Mouse (Mus musculus) CD4-positive, CD25-positive, alpha-beta regulatory T cell, adult 4 months (primary cell): ENCODE measurements around the gene Prlr. TPM values are rescaled to one million over a fixed set of nuclear protein-coding genes. Genes with fewer than 3 reads are reported as not detected.

ENCODE experiments used
- ATAC-seq: one replicate; pipeline ENCODE4 v1.8.0; 2017
- polyA plus RNA-seq, 2 experiments: library from polyadenylated mRNA; unstranded; fragments of 100-300 nt; shearing (Covaris generic); gene quantifications; one replicate each; pipeline ENCODE4 v1.2.1; 2017

The Prlr gene
- polyA plus RNA-seq, 2 experiments from 2014 or later: 0.10 to 0.38 TPM

GRCm38 (mm10) chr15:10236812-10237211, 59.8 kb downstream of the Prlr start:
- peak; percentile 79 for ATAC-seq

GRCm38 (mm10) chr15:10238454-10238853, 61.4 kb downstream of the Prlr start:
- ATAC-seq: no peak

- ATAC-seq: no peak
Measured at GRCm38 (mm10) chr15:10240228-10240795, 63.3 kb downstream of the Prlr start.

GRCm38 (mm10) chr15:10242250-10242649, 65.2 kb downstream of the Prlr start:
- no peak for ATAC-seq

DNA sequence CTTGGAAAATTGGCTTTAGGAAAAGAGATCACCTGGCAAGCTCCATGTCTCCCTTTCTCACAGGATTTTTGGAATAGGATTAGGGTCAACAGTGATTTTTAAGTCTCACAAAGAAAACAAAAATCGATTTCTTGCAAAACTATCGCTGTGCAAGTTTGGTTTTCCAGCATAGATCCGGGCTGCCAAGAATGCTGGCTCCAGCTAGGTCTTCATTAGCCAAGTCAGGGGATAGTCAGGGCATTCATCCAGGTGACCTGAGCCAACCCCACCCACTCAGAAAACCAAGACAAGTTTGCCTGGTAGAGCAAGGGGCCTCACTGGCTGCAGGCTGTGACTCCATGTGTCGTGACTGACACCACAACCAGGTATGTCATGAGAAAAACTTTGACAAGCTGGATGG, 72.2 kb downstream of the Prlr start:
- ATAC-seq: no peak

GRCm38 (mm10) chr15:10250784-10251183, 73.7 kb downstream of the Prlr start:
- no peak for ATAC-seq

DNA sequence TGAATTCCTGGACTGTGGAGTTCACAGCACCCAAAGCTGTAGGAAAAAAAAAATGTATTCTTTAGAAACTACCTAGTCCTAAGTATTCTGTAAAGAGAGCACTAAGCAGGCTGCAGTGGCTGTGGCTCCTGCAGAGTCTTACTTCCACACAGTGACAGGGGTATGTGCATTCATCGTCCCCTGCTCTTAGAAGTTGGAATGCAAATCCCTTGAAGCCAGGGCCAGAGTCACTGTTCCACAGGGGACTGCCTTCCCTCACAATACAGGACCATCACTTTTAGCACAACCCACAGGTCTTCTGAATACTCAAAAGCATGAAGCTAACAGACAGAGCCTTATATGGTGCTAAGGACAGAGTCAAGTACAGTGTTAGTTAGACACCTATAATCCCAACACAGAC, 75.5 kb downstream of the Prlr start:
- ATAC-seq: no peak

GRCm38 (mm10) chr15:10262219-10262618, 85.2 kb downstream of the Prlr start:
- no peak for ATAC-seq

- no peak for ATAC-seq
Measured at GRCm38 (mm10) chr15:10262641-10263040, 85.6 kb downstream of the Prlr start.

DNA sequence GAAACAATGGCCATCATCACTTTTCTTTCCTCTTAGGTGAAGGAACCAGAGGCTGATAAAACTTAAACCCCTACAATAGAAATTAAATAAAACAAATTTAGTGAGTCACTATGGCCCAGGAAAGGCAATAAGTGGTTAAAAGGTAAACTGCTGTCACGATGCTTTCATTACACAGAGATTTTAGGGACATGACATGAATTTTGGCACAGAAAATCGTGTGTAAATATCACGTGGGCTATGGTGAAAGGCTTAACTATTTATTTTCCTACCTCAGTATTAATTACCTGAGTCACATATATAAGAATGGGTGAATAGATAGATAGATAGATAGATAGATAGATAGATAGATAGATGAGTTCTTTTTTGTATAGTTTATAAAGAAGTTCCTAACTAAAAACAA, 86.4 kb downstream of the Prlr start:
- no peak for ATAC-seq

DNA sequence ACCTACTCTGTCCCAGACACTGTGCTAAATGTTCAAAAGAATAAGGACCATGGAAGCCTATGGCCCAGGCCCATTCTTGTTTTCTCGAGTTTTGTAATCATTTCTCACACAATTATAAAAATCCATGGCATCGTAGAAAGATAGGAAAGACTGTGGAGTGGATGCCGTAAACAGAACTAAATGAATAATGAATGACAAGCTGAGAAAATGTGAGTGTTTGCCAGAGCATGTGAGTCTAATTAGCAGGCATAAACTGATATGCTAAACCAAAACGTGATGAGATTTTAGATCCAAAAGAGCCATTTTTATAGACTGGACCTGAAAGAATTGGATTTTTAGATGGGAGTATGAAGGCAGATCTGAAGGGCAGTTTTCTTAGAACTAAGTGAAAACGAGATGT, 87.8 kb downstream of the Prlr start:
- ATAC-seq: no peak

DNA sequence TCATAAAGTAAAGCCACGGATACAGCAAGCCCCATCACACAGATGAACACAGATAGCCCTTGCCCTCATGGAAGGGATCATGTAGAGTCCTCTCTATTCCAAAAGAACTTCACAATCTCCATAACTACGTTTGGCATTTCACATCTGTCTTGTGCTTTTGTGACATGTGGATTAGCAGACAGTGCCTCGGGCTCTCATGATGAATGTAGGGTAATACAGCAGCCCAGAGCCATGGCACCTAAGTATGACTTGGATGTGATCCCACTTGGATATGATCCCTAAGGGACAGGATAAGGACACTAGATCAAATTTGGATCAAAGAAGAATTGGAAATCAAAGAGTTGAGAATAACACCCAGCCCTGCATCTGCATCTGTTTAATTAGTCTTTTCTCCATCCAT, 90.2 kb downstream of the Prlr start:
- ATAC-seq: no peak

DNA sequence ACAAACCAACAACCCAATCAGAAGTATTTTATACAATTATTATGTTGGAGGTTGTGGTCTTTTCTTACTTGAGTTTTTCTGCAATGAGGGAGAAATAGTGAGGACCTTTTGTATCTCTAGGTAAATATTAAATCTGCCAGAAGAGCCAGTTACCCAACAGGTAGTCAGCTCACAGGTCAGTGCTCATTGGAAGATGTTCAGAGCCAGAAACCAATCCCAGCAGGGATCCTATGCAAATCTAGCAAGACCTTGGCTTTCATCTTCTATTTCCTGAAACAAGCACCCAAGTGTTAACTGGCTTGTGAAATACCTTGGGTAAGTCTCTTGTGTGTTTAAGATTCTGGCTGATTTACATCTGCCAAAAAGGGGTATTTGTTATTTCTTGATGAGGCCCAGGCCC, 99.3 kb downstream of the Prlr start:
- ATAC-seq: no peak

GRCm38 (mm10) chr15:10277461-10277860, 100.4 kb downstream of the Prlr start:
- ATAC-seq: no peak

DNA sequence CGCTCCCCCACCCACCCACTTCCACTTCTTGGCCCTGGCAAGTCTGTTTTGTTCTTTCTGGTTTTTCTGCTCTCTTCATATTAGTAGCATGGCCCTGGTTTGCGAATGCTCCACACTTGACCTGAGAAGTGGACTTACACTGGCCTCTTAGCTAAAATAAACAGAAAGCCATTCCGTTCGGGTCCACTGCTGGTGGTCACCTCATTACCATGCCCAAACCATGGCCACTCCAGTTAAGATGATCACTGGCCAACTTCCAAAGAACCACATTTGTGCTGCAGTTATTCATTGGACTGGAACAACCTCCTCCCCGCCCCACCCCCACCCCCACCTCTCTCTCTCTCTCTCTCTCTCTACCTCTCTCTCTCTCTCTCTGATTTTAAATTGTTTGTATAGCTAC, 104.5 kb downstream of the Prlr start:
- ATAC-seq: no peak

DNA sequence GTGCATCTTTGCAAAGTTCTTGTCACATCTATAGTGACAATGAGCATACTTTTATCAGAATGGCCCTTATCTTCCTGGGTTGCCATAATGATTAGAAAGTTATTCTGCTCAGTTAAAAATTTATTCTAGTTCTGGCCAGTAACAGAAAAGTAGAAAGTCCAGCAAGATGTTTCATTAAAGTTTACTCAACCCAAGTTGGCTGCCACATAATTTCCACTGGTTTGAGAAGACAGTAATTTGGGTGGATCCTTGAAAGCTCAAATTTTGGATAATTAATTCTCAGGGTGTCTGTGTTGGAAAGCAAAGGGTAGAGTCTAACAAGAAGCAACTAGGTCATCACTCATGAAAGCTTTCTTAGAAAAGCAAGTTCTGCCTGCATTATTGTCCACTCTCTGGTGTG, 106.6 kb downstream of the Prlr start:
- no peak for ATAC-seq

DNA sequence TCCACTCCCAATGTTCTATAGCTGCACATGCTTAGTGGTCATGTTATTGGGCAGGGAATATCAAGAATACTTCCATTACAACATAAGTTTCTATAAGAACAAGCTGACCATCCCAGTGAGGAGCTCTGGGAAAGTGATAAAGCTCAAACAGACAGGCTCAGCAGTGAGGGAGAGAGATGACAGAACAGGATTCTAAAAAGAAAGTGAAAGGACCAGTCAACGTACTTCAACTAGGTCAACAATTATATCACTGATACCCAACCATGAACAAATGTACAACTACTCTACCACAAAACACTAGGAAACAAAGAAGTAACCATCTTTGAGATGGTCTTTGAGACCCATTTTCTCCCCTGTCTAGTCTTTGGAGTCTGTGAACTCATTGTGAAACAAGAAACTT, 119.5 kb downstream of the Prlr start:
- ATAC-seq: peak; percentile 53

GRCm38 (mm10) chr15:10298058-10298457, 121.0 kb downstream of the Prlr start:
- no peak for ATAC-seq

GRCm38 (mm10) chr15:10299467-10299866, 122.4 kb downstream of the Prlr start:
- no peak for ATAC-seq

DNA sequence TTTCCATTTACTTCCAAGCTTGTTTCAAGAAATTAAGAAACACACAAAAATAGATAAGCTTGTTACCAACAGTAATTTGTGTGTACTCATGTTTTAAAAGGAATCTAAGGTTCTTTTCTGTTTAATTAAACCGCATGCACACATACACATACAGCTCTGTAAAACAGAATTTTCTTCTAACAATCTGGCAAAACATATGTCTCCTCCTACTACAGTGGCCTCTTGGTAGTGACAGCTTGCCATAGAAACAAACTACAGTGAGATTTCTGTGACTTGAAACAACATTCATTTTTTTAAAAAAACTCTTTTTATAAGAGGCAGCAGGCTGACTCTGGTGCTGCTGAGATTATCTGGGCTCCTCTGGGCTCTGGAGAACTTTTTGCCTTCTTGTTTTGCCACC, 129.4 kb downstream of the Prlr start:
- ATAC-seq: no peak

- no peak for ATAC-seq
Measured at GRCm38 (mm10) chr15:10311826-10312225, 134.8 kb downstream of the Prlr start.

- no peak for ATAC-seq
Measured at GRCm38 (mm10) chr15:10313522-10314455, 136.8 kb downstream of the Prlr start.

DNA sequence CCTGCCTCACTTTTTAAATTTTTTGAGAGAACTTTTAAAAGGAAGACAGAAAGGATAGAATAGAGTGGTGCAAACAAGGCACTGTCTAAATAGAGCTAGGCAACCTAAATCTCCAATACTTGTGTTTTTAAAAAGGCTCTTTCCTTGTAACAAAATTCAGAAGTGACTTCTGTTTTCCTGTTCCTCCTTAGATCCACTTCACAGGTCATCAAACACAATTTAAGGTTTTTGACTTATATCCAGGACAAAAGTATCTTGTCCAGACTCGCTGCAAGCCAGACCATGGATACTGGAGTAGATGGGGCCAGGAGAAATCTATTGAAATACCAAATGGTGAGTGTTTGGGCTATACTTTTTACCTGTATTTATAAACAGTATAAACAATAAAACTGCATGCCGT, 148.0 kb downstream of the Prlr start, which contains the start of gene Gm21973:
Gm21973 (plus strand) TSS at position 301 of the 400 bp plus-strand sequence.
- no peak for ATAC-seq

GRCm38 (mm10) chr15:10330626-10331025, 153.6 kb downstream of the Prlr start:
- ATAC-seq: no peak
